Comparison of ENCODE assay signal across 8 mouse cellular contexts in genomic region chr19:10881426-10882154, GRCm38 (mm10). TPM values are rescaled to one million over a fixed set of nuclear protein-coding genes. Genes with fewer than 3 reads are reported as not detected.
DNase-seq lines count a peak whose midpoint lies in the region; ATAC-seq lines count a peak whose summit lies in the region.

Tmem109 (minus strand) TSS chr19:10882001.

- H3K4me2 ChIP-seq in hindbrain, embryonic 13.5 days, result peak within 1 kb of the TSS; percentile 94

- under 1% methylated on average over 49 of the region's 49 CpGs for WGBS in hindbrain, embryonic 13.5 days

- peak within 1 kb of the TSS; percentile 98 for H3K27ac ChIP-seq in hindbrain, embryonic 13.5 days

- peak; percentile 99 for DNase-seq in NIH3T3 (ENCODE audit: low read depth)
- DNase-seq in cerebellum, postnatal 10 days, result peak; percentile 97 to 98
- peak; percentile 89 to 91 for DNase-seq in frontal cortex, postnatal 14 days (ENCODE audit: low spot score in 2 of 2)
- peak; percentile 85 to 91 for DNase-seq in layer of hippocampus, postnatal 25 days (ENCODE audit: extremely low spot score in 1 of 2, low spot score in 1 of 2)
- peak; percentile 94 for DNase-seq in lung, postnatal 25 days (ENCODE audit: low spot score)
- DNase-seq in retina, embryonic 14.5 days (ENCODE audit: low spot score), result peak; percentile 98
- peak; percentile 95 for DNase-seq in thymus, postnatal 4 days

- H3K9me3 ChIP-seq in hindbrain, embryonic 13.5 days, result no peaks in the 10 kb centered on the region

- H3K36me3 ChIP-seq in hindbrain, embryonic 13.5 days, result peaks cover 6% of the 10 kb centered on the region

- H3K27me3 ChIP-seq in hindbrain, embryonic 13.5 days, result no peaks in the 10 kb centered on the region

- peak within 1 kb of the TSS; percentile 64 for H3K4me3 ChIP-seq in hindbrain, embryonic 13.5 days

- ATAC-seq in hindbrain, embryonic 13.5 days (ENCODE audit: low FRiP score), result peak; percentile 94

- H3K4me1 ChIP-seq in hindbrain, embryonic 13.5 days (replicated peaks), result peaks cover 26% of the 10 kb centered on the region

- peak within 1 kb of the TSS; percentile 80 for H3K9ac ChIP-seq in hindbrain, embryonic 13.5 days

RNA-seq across cellular contexts. Expression of gene Tmem109, which starts in this region (rescaled TPM):
- 34.2 and 34.3 TPM in 2 replicates for polyA plus RNA-seq in hindbrain, embryonic 13.5 days (2015; fragmentation: Nextera tagmentation; extraction: Ambion mirVana)
- total RNA-seq in layer of hippocampus, postnatal 25 days (2021), result 10 to 100 TPM; 47.6 to 59.2 TPM

Comparison
In these comparisons a context has a peak if more than half of its experiments do, and no peak if none do; other contexts are left out.
1. Peak in every context shown above with its lines: DNase-seq, ATAC-seq, H3K4me3 ChIP-seq and H3K27ac ChIP-seq.